Mouse (Mus musculus) megakaryocyte, adult 5-6 weeks (primary cell): ENCODE data around the gene Poln. TPM values are rescaled to one million over a fixed set of nuclear protein-coding genes. Genes with fewer than 3 reads are reported as not detected.
A peak's percentile ranks its signal among the peaks of the same experiment; 100 is the strongest.

ENCODE experiments used
- ATAC-seq: 2 replicates; pipeline ENCODE4 v1.8.0; 2016; ENCODE audit warnings: mild to moderate bottlenecking, inconsistent platforms; ENCODE audit not compliant: poor library complexity, severe bottlenecking
- total RNA-seq, 2 experiments: library from RNA; stranded (forward) in 1 of 2; stranded (reverse) in 1 of 2; fragments of 153-499, 151-499 nt in 1 of 2; fragments of 221-1000, 200-1000 nt in 1 of 2; gene quantifications; 2 replicates each; pipeline versions ENCODE4 v1.2.3 to v1.2.4; 2015 to 2017

Poln gene
- total RNA-seq, 2 experiments from 2014 or later: 1.2 to 1.7 TPM

DNA sequence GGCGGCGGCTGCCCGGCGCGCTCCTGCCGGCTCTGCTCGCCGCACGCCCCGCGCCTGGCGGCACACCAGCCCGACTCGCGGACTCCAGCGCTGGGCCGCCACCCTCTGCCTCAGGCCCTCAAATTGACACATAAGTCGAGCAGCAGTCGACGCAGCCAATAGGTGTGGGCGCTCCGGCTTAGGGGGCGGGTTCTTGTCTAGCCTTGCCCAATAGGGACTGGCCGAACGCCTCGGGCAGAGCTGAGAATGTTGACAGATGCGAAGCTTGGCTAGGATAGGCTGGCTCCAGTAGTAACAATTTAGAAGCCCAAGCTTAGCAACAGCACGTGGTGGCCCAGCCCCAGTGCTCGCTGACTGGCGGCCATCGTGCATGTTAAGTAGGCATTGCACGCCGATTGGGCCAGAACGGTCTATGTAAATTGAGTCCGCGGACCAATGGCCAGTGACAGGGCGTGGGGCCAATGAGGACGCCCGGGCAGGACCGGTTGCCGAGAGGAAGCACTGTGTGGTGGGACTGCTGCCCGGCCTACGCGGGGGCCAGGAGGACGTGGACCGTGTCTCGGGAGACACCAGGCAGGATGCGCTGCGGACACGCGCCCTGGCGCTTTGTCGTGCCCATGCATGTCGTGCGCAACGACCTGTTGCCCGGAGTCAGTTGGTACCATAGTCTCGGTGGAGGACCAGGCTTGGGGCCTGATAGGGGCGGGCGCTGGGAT, 18.5 kb upstream of the Poln start, which contains the start of gene Mxd4:
Gene Mxd4, minus strand, starts transcription at position 120 of the 716 bp plus-strand sequence.
- peak; percentile 92 for ATAC-seq

DNA sequence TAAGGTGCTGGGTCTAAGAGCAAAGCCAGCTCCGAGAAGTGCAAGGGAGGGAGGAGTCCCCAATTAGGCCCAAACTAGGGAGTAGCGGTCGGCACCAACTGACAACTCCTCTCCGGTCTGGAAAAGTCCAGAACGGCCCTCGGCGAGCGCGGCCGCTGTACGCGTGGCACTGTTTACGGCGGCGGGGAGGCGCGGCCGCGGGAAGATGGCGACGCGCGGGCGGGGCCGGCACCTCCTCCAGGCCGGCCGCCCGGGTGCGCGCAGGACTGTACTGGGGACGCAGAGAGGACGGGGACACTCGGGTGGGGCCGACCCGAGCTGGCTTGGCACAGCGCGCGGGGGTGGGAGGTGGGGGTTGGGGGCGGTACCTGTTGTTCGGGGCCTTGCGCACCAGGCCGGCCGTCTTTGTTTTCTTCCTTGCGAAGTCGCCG, 17.7 kb upstream of the Poln start:
- ATAC-seq: no peak

DNA sequence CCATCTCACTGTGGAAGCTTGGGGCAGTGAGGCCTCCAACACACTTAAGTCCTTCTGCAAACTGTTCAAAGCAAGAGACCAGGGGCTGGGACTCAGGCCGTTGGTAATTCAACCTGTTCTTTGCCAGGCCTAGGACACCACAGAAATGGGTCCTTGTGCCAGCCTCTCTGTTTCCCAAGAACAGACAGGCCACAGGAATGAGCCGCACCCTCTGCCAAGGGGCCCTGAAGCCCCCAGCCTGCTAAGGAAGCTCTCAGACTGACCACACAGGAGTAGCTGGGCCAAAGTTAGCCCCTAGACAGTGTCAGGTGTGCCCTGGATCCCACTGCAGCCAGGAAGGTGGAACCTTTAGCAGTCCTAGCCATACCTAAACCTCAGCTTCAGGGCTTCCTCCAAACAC, 17.1 kb upstream of the Poln start:
- ATAC-seq: no peak

DNA sequence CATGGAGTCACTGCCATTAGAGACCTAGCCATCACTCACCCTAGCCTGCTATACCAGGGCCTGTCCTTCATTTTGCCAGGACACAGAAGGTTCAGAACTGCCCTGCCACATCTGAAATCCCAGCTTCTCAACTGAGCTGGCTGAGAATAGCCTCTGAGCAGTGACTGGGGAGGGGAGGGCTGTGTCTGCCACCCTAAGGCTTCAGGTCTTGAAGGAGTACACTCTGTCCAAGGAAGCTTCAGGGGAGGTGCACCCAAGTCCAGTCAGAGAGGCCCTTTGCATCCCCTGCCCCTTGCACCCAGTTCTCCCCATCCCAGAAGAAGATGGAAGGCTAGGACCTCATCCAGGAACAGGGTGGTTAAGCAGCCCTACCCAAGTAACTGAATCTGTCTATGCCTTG, 16.5 kb upstream of the Poln start:
- no peak for ATAC-seq

DNA sequence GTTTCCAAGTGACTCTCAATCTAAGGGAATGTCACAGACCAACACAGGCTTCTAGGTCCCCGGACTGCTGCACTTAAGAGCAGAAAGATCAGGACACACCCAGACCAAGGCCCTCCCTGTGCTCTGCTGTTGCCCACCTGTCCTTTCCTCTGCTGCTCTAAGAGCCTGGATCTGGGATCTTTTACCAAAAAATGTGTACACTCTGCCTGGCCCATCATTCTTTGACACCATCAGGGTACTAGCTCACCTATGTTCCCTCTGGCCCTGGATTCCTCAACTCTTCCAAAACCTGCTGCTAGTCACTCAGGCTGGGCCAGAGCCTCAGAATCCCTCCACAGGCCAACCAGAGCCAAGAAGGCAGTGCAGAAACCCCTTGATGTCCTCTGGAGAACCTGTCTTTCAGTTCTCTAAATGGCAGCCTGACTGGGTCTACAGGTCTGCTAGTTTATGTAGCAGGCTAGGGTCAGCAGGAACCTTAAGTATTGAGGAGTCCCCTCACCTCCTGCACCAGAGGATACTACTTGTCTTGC, 15.9 kb upstream of the Poln start:
- no peak for ATAC-seq

DNA sequence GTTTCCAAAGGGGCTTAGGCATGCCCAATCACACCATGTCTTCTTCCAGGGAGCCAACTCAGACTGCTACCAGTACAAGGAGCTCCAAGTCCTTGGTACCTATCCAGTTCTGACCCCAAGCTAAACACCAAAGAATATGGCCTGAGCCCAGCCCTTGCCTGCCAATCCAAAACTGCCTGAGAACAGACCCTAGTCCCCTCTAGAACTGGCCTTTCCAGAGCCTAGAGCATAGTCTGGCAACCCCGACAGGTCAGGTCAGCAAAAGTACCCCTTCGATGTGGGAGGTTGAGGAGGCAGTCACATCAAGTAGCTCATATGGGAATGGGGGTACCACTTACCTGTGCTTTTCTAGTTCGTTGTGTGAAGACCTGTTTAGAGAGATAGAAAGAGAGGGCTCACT, 14.7 kb upstream of the Poln start:
- no peak for ATAC-seq

DNA sequence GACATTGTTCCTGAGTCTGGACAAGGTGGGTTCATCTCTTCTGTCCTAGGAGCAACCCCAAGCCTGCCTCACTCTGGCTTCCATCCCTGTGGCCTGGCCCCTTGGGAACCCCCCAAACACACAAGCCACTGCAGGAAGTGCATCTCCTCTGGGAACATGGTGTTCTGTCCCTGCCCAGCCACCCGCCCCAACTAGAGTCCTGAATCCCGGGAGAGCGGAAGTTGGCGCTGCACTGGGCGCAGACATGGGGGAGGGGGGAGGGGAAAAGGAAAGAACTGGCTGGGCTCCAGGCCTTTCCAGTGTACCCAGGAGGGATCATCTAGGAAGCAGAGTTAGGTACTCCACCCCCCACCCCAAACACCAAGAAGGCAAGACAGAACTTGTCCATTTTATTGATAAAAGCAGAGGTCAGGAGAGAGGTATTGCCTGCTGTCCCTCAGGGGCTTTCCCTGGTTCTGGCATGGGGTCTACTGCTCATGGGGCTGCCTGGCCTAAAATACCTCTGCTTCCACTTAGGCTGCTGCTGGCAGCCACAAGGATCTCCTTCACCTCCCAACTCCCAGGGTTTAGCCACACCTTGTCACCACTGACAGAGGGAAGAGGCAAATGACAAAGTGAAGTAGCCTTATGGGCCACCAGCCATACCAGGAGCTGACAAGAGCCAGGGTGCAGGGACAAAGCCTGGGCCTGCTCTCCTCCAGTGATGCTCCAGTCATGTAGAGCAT, 14.1 kb upstream of the Poln start:
- ATAC-seq: no peak

DNA sequence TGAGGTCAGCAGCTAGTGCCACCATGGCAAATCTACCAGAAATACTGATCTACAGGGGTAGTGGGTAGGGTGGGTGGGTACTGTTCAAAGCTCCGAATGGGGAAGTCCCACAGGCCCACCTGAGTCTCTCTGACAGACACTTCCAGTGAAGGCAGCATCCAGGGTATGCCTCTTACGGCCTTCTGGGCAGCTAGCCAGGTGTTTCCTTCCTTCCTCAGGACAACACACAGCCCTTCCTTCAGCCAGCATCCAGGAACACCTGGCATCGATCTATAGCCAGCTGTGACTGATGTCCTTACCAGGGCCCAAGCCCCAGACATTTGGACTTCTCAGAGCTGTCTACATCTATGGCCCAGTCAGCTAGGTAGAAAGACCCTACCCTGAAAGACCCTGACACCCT, 13.2 kb upstream of the Poln start:
- no peak for ATAC-seq

DNA sequence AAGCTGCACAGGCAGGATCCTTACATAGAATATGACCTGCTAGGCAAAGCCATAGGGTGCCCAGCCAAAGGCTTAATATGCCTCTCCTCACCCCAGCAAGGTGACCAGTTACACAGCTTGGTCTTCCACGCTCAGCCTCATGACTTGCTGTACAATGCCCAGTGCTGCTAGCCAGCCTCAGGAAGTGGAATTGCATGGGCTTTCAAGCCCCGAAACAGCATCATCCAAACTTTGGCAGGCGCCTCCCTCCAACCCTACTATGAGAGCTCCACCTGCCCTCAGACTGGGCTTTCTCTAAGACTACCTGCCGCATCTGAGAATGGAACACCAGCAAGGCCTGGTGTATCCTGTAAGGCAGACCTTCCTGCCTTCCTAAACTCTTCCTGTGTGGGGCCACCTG, 8.6 kb upstream of the Poln start:
- no peak for ATAC-seq

DNA sequence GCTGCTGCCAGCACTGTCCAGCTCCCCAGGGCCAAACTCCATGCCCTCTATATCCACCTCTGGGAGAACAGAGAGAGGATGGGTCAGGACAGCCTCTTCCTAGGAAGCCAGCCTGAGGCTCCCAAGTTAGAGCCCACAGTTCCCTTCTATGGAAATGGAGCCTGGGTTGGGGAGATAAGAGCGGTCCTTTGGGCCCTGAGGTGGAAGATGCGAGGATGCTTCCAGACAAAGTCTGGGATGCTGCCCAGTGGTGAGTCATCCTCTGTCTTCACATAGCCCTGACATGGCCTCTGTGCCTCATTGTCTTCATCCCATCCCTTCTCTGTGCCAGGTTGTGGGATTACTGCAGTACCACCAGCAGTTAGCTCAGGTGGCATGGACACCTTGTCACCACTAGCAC, 7.8 kb upstream of the Poln start:
- ATAC-seq: no peak

DNA sequence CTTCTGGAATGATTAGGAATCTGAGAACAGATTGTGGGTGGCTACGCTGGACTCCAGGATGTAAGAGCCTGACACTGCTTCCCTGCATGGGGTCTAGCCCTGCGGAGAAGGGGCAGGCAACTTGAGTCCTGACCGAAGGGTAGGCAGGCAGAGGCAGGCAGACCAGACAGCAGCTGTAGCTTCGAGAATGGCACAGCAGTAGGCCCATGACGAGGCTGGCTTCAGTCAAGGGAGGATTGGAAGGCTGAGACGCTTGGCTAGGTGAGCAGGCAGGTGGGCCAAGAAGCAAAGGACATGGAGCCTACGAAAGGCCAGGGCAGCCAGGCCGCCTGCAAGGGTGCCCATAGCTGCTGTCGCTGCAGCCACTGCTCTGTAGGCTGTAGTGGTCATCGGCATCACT, 7.4 kb upstream of the Poln start:
- ATAC-seq: no peak

DNA sequence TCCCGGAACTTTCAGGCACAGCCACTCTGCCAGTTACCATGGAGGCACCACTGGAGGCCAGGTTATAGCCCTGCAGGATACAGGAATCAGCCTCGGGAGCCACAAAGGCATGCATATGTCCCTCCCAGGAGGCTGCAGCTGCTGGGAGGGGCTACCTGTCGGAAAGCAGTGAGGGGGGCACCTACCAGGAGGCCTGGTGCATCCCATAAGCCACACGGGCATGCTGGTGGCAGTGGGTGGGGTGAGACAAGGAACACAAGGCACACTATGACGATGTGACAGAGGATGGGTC, 6.1 kb upstream of the Poln start:
- ATAC-seq: no peak

DNA sequence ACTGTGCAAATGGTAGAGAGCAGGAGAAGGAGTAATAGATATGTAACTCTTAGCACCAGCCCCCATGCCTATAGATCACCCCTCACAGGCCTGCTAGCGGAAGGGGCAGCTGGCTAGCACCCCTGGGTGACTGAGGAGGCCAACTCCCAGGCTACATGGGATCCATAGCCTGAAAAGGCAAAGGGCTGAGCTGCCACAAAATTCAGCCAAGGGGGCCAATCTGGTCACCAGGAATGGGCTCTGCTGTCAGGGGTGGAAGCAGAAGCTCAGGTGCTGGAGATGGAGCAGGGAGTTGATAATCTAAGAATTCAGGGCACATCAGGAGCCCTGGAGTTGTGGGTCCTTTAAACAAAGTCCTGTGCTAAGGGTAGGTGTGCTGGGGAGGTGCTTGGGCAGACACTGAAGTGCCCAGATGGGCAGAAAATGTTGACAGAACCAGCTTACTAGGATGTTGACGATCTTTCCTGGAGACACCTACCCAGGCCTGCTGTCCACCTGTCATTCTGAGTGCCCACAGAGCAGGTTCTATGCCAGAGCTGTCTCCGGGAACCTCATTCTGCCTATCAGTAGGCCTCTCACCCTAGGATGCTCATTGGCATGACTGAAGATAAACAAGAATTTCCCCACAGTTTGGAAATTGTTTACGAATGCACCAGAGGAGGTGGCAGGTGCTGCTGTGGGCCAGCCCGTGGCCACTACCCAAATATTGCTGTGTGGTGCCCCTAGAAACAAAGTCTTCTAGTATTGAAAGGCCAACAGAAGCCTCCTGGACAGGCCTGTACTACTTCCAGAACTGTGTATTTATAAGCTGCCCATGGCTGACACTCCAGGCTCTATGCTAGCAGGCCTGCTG, 5.5 kb upstream of the Poln start:
- no peak for ATAC-seq

DNA sequence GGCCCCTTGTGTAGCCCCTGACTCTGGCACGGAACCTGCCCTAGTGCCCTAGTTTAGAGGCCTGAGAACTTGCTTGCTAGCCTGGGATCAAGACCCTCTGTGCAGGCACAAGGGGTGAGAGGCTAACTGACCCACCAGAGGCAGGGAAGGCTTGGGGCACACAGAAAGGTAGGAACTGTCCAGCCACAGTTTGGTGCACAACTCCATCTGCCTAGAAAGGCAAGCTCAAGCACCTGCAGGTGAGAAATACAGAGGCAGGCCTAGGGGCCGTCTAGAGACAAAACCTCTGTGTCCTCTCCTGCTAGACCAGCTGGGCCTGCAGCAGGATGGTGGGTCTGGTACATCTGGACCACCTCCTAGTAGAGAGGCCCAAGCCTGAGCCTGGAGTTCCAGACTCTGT, 4.8 kb upstream of the Poln start:
- ATAC-seq: no peak

DNA sequence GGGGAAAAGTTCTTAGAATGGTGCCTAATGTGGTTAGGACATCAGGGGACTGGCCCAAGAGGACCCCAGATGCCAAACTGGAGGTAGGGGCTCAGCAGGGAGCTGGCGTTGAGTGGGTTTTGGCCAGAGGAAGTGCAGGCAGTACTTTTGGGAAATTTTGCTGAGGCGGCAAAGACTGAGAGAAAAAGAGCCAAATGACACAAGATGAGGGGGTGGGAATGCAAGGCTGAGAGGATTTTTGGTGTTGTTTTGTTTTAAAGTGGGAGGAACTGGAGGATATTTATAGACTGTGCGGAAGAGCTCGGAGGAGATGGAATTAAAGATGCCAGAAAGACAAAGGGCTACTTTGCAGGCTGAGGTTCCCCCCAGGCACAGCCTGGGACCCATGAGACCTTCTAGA, 1.5 kb upstream of the Poln start:
- no peak for ATAC-seq

DNA sequence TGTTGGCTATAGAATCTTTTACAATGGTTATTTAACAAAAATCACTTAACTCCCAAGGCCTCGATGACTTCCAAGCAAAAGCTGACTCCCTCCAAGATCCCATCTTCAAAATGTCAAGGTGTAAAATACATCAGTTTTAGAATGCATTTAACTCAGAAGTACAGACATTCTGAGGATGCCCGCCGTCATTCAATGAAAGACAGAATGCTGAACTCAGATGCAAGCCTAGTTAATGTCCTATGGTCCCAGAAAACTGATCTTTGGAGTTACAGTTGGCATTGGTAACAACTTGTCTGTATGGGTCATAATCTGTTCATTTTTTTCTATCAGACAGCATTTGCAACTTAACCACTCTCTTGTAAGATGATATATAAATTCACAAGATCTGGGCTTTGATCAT, 706 bp upstream of the Poln start:
- ATAC-seq: no peak

DNA sequence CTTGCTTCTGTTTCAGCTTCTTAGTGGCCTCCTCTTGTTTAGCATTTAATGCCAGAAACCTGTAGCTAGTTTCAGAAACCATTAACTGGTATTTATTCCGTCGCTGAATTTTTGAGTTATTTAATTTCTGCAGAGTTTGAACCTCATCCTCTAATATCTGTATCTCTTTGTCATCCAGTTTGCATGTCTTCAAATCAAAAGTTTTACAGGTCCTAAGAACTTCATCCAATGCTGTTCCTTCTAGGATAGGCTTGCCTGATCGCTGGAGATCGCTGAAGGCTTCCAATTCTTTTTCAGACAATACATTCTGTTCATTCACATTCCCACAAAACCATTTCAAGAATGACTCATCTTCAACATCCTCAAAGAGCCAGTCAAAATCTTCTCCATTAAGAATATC, 1.4 kb downstream of the Poln start:
- no peak for ATAC-seq

DNA sequence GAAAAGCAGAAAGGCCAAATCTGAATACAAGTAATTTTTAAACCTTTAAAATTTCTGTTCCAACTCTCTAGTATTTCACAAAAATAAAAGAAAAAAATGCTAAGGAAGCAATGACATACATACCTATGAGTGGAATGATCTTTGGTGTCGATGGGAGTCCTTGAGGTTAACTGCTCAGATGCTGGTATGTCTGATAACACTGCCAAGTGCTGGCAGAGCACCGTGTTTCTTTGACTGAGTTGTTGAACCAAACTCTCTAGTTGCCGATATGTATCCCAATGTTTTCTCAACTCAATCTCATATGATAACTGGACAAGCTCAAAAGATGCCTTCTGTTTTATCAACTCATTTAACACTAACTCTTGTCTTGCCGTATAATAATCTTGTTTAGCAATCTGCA, 3.5 kb downstream of the Poln start:
- ATAC-seq: no peak

DNA sequence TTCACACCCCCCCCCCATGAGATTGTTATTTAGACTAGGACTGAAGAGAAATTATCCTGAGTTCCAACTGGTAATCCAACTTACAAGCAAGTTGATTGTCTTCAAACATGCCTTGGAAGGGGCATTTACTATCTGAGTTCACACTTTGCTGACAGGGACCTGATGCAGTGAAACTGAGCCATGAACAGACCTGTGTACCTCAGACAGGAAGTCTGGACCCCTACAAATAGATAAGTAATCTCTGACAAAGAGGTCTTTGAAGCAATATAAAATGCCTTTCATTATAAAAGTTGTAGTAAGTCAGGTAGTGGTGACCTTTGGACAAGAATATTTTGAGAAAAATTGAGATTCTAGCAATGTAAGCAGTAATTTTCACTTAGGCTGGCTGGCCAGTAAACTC, 20.8 kb downstream of the Poln start:
- ATAC-seq: no peak

DNA sequence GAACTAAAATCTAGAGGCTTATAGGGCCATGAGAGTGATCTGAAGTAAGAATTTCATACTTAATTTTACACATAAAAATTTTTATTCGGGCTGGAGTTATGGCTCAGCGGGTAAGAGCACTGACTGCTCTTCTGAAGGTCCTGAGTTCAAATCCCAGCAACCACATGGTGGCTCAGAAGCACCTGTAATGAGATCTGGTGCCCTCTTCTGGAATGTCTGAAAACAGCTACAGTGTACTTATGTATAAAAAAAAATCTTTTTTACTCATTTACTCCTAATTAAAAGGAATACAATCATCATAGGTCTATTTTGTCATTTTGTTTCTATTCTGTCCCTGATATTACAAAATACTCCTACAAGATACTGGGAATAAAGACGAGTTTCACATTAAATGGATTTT, 21.7 kb downstream of the Poln start:
- no peak for ATAC-seq

DNA sequence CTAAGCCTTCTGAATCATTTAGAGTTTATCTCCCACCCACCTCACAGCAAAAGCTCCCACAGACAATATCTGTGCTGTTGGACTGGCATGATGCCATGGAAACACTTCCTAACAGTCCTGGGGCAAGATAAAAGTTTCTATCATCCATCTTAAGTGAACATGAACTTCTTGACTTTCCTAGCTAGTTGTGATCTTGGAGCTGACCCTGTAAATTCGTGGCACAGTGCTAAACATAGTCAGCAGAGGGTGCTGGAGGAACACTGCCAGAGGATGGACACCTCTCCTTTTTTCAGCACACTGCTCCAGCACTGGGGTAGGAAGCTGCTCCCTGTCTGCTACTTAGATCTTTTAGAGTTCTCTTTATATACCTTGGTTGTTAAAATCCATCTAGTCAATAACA, 29.5 kb downstream of the Poln start:
- no peak for ATAC-seq

DNA sequence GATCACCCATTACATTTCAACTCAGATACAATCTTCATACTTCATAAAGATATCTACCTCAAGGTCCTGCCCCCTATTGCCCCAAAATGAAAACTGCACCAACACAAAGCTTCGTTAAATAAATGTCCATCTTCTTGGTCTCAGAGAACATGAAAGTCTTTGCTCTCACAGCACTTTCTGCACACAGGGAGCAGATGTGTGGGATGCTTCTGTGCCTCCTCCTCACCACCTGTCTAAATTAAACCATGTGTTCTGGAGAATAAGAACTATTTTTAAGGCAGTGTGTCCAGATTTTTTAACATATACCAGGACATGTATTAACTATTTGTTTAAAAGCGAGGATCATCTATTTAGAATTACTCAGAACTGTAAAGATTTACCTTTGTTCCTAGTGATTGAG, 36.5 kb downstream of the Poln start:
- no peak for ATAC-seq
